Mouse (Mus musculus): ENCODE results near the gene Nr2c2.

Gene Nr2c2

DNA sequence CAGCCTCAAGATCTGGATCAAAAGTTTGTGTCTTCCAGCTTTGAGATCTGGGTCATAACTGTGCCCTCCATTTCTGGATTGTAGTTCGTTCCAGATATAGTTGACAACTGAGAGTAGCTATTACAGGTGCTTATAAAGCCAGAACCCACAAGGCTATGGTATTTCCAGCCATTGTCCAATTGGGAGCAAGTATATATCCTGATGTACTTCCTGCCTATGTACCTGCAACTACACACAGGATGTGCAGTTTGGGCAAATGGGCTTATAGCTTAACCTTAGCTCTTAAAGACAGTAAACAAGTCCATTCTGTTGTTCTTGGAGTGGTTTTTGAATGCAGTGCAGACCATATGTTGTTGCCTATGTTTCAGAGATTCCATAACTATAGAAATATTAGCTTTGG is 40.3 kb downstream of the Nr2c2 start:
- DNase-seq, result no peak

DNA sequence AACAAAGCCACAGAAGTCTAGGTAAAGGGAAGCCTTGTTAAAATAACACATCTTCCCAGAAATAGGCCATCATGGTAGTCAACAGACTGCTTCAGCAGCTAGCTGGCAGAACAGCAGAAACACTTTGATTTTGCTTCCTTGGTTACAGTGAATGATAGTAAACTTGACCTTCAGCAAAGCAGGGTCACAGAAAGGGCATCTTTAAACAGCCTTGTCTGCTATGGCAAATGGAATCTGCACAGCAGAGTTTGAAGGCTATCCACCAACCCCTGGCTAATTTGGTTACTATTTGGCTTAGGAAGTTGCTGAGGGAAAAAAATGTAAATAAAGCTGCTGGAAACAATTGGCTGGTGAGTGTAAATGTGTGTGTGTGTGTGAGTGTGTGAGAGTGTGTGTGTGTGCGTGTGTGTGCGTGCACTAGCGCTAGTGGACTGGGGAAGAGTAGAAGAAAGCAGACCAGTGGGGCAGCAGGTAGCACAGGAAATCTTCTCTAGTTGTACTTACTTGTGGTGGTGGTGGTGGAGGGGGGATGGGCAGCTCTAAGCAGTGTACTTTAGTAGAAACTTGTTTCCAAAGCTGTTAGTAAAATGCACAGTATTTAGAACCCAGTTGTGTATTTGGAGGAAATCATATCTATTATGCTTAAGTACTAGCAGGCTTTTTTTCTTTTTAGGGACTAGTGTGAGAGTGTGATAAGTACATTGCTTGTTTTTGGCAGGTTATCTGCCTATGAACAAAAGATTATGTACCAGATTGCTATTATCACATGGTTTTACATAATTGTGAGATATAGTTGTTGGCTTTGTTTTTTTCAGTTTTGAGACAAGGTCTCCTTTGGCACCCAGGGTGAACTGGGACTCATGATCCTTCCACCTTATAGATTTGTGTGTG is 41.1 kb downstream of the Nr2c2 start:
- peak; percentile 47 for DNase-seq

DNA sequence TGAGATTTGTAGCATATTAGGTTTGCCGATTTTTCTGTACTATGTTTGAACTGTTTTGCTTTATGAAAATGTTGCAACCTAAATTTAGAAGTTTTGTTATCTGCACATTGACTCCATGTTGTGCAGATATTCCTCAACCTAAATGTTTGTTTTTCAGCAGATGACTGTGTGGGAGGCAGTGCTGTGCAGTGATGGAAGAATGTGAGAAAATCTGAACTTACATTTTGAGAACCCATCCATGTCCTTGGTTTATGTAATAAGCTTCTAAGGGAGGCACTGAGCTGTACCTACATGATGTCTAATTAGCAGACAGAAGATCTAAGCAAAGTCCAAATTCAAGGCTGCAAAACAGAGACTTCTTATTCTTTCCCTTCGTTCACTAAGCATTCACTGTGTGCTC is 42.4 kb downstream of the Nr2c2 start:
- no peak for DNase-seq

DNA sequence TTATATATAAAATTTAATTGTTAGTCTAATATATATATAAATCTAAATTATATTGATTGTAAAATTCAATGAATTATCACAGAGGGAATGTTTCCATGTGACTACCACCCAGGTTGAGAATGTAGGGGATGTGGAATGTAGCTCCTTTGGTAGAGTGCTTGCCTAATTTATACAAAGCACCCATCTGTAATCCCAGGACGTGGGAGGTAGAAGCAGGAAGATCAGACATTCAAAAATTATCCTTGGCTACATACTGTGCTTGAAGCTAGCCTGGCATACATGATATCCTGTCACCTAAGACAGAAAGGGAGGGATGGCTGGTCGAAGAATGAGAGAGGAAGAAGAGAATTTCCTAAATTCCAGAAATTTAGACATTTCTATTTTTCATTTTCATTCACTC is 45.2 kb downstream of the Nr2c2 start:
- no peak for DNase-seq

DNA sequence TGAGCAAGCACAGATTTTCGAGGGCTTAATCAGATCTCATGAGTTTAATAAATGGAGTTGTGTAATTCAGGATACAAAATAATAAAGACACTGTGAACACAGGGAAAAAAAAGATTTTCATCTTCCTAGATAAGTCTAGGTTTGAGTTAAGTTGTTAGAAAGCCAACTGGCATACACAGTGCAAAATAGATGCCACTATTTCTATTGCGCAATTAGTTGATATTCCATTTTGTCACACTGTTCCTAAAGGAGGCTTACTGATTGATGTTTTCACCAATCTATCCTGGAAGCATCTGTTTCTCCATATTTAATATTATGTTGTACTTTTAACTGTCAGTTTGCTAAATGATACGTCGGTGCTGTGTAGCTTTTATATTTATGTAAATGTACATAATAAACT is 54.7 kb downstream of the Nr2c2 start:
- no peak for DNase-seq

DNA sequence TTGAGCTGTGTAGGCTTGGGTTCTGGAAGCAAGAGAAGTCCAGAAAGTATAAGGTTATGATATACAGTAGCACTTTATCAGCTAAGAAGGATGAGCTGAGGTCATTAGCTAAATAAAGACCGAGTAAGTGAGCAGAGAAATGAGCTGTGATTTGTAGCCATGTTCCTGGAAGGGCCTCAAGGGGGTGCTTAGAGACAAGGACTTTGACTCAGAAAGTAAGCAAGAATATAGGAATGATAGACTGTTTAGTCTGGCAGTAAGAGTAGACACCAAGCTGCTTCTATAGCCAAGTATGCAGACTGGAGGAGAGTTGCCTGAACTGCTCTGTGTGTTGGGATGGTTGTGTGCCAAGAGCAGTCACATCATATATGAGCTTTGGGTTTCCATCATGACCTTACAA is 62.6 kb downstream of the Nr2c2 start:
- no peak for DNase-seq

DNA sequence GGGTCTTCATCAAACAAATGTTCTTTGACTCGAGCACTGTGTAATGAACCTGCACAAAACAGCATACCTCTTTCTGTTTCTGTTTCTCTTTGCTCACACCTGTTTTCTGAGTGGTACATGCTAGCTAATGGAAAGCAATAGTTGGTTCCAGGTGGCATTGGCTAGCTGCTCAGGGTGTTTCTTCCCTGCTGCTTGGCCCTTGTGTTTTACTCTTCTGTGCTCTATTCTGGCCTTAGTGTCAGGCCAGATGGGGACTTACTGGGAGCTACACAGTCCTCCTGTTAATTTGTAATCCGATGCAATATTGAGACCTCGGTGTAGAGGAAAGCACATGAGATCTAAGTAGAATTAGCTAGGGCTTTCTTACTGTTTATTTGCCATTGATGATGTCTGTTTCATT is 67.6 kb downstream of the Nr2c2 start:
- DNase-seq, result no peak

DNA sequence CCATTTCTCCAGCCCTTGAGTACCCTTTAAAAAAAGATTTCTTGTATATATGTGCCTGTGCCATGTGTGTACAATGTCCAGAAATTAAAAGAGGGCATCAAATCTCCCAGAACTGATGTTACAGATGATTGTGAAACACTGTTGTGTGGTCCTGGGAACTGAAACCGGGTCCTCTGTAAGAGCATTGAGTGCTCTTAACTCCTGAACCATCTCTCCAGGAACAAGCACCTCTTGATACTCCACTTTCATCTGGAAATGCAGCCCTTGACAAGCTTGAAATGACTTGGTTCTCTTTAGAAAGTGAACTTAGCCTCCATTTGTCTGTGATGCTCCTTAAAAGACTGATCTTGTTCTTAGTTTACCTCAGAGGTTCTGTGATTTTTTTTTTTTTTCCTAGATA is 71.5 kb downstream of the Nr2c2 start:
- DNase-seq, result no peak

DNA sequence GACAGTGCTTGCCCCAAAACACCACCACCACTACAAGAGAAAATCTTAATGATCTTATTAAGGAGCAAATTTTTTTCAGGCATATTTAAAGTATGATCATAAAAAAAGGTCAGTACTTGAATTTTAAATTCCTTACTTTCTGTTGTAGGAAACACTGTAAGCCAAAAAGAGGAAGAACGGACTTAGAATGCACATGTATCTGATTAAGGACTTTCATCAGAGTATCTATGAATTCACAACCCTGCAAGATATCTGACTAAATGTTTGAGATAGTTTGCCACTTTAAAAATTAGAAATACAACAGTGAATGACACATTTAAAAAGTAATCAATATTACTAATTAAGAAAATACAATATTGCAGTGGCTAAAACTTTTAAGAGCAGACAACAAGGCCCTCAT is 85.3 kb downstream of the Nr2c2 start:
- DNase-seq, result no peak

DNA sequence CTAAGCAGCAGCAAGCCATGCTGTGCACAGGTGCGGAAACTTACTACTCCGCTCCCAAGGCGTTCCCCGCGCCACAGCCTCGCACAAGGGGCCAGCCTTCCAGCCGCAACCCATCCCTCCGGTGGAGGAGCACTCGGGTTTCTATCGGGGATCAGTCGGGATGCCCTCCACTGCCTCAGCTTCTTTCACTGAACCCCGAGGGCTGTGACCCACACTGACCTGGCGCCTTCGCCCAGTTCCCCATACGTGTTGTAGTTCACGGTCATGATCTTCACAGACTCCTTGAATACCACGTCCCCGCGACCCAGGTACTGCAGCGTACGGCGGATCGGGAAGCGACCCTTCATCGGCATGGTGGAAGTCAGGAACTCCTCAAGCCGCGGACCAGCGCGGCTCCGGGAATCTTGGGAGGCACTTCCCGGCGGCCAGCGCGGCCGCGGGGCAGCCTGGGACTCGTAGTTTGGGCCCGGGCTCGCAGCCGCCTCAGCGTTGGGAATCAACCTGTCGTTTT is 92.5 kb downstream of the Nr2c2 start, which contains the start of gene Mrps25:
Mrps25 (minus strand) TSS at position 413 of the 511 bp plus-strand sequence.
- peak; percentile 74 for DNase-seq

DNA sequence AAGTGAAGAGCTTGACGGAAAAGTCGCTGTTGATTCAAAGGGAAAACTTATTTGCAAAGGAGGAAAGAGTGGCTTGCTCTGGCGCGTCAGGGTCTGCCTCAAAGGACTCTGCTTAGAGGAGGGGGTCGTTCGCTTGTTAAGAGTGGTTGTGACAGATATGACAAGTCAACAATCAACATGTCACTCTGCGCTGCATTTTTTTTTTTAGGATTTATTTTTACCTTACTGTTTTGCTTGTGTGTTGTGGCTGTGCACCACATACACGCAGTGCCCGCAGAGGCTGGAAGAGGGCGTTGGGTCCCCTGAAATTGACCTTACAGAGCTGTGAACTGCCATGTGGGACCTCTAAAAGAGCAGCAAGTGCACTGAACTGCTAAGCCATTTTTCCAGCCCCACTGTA is 93.0 kb downstream of the Nr2c2 start:
- DNase-seq, result peak; percentile 30

DNA sequence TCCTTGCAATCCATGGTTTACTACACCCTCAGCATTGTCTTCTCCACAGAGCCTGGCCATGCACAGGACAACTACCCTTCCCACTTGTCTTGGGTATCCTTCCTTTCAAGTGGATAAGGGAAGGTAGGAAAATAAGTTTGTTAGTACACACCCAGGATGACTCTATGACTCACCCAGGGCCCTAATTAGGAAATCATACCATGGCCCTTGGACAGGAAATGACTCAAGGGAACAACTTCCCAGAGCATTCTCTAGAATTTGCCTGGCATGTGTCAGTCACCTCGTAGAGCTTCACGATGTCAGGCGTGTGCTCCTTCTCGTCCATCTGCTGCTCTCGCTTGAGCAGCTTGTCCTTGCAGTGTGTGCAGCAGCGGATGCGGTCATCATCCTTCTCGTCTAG is 108.2 kb downstream of the Nr2c2 start:
- no peak for DNase-seq

DNA sequence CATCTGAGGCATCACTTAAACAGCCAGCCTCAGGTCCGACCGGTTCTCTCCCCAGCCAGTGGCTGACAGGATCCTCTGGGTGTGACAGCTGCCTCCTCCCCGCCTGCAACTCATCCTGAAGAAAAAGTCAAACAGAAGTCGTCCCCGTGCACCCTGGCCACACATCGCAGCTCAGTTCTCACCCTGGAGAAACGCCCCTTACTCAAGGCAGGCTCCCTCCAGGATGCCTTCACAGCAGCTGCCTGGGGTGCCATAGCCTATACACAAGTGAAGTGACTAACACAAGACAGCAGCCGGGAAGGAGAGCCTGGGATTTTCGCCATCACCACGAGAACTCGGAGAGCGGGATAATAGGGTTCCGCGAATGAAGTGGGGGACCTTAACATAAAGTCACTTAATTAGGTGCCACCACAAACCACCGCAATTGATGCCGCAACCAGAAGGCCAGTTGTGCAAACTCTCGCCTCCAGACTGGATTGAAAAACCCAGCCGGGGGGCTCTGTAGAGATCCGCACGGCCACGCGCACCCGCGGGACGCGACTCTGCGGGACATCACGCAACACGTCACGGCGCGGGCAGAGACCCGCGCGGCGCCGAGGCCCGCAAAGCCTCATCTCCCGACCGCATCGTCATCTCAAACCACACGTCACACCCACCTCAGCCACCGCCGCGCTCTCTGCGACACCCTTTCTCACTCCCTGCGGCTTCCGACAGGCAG is 123.0 kb downstream of the Nr2c2 start:
- DNase-seq, result peak; percentile 27

DNA sequence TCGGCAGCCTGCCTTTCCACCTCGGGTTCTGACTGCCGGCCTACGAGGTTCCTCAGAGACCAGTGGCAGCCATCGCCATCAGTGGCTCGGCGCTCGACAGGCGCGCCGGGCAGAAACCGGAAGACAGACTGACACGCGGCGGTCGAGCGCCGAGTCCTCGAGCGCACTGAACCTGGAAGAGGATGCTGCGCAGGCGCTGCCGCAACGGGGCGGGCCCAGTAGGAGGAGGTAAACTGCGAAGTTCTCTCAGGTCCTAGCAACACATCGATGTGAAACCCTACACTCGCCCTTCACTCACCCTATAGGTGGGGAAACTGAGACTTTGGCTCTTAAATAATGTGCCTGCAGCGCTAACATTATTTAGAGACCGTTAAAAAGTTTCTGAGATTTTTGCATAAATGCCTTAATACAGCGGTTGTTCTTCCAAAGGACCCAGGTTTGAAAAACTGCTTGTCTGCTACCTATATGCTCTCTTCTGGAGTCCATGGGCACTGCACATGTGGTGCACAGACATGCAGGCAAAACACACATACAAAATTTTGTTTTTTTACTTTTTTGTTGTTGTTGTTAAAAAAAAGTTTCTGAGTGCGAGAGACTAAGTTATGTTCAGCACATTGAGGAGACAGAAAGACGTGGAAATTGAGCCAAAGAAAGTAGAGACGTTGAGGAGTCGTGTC is 123.7 kb downstream of the Nr2c2 start, which contains the start of gene Rbsn:
Rbsn (minus strand) TSS at position 153 of the 677 bp plus-strand sequence.
- DNase-seq, result peak; percentile 93

DNA sequence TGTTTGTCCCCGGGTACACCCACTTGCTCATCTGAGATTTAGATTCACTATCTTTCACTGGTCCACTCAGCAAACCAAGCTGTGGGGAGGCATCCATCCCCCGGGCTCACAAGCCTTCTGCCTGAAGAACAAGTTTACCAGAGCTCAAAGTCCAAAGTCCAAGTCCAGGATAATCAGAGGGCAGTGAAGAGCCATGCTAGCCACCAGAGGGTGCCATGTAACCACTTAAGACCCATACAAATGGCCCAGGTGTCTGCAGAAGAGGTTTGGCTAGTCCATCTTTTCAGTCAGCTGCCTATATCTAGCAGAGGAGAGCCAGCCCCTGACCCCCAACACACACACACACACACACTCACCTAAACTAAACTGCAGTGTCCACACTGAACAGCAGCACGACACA is 128.3 kb downstream of the Nr2c2 start:
- DNase-seq, result peak; percentile 25

DNA sequence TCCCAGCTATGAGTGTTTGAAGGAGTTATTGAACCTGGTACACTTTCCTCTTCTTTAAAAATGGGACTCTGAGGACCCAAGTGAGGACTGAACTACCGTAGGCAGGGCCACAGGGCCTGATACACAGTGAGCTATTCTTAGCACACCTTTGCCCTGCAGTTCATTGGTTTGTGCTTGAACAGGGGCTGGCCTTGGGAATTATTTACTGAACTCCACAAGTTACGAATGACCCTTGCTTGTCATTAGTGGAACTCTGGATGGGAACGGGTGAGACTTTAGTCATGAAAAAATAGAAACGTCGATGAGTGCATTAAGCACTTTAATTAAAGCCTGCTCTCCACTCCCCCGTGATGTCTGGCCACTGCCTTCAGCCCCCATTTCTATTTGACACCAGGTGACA is 130.4 kb downstream of the Nr2c2 start:
- DNase-seq, result no peak

DNA sequence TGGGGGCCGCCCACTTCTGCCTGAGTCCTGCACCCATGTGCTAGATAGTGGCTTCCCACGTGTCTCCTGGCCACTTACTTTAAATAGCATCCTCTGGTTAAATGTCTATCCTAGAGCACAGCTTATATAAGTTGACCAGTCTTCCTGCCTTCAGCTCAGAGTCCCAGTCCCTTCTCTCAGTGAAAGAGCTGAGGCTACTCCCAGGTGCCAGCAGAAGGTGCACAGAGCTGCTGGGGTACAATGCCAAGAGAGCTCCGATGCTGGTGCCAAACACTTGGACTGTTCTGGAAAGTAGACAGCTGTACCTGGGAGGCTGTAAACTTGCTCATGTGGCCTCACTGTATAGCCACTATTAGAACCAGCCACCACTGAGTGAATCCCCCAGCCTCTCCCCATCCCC is 130.8 kb downstream of the Nr2c2 start:
- no peak for DNase-seq
